Mouse (Mus musculus) urinary bladder, postnatal 36 days (tissue): Measurements from ENCODE around the gene Mdm1.

Experiments
- DNase-seq, 2 experiments: peaks; one replicate each; pipeline ENCODE4 v3.0.0; 2022; ENCODE audit warnings: low spot score in 2 of 2, mixed read lengths in 1 of 2

Gene Mdm1

DNA sequence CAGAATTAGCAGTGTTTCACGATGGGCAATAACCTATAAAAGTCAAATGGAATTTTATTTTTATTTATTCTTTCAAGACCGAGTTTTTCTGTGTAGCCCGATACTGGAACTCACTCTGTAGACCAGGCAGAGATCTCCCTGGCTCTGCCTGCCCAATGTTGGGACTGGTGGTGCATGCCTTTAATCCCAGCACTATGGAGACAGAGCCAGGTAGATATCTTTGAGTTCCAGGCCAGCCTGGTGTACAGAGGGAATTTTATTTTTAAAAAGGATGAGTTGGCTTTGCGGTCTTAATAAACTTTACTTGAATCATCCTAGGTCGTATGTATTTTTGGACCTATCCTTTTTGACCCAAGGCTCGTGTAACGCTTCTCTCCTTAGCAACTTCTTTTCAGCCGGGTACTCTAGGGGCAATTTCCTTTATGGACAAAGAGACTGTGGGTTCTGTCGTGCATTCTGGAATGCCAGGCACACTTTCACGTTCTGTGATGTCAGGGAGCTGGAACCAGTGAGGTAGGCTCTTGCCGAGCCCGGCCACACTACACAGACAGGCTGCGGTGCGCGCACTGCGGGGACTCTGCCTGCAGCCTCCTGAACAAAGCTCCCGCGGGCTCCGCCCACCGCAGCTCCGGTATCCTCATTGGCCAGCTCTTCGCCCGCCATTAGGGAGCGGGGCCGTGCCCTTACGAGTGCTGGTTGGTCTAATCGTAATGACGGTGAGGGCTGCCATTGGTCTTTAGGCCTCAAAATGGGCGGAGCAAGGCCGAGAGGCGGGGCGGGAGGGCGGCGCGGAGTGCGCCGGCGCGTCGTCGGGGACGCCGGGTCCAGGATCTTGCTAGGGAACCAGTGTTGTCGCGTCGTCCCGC, at the start of gene Mdm1:
Gene Mdm1 (plus strand): TSS at position 794 of the 866 bp plus-strand sequence.
- peak; percentile 98 for DNase-seq

GRCm38 (mm10) chr10:118092745-118093144, 48.9 kb upstream of the Mdm1 start:
- DNase-seq: no peak

GRCm38 (mm10) chr10:118093728-118094127, 47.9 kb upstream of the Mdm1 start:
- DNase-seq: no peak

DNA sequence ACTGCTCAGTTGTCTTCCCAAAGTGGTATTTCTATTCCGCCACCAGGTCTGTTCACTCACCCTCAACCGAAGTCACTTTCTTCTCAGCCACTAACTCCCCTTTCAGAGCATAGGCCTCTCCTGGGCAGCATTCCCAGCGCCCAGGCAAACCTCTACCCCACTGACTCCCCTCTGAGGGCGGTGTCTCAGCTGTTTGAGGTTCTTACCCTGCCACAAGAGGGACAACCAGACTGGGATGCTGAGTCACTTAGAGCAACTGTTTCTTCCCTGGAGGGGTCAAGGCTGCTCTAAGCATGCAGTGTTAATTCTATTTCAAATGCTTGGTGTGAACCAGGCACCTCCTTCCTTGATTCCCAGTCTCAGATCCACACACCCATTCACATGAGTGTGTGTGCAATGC, 46.8 kb upstream of the Mdm1 start:
- DNase-seq: no peak

GRCm38 (mm10) chr10:118096223-118096622, 45.4 kb upstream of the Mdm1 start:
- DNase-seq: no peak

DNA sequence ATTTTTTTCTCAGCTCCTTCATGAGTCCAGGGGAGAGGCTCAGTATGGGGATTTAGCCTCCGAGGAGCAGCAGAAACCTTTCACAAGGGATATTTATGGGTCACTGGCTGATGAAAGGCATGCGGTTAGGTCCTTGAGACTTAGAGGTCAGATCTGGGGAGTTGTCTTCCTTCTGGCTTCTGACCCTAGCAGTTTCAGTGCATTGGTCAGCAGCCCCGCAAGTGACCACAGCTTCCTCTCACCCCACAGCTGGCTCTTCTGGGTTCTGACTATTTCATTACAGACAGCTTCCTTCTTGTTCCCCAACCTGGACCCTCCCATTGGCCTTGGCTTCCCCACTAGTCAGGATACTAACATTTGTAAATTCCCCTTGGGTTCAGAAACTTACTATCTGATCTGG, 43.7 kb upstream of the Mdm1 start:
- no peak for DNase-seq

DNA sequence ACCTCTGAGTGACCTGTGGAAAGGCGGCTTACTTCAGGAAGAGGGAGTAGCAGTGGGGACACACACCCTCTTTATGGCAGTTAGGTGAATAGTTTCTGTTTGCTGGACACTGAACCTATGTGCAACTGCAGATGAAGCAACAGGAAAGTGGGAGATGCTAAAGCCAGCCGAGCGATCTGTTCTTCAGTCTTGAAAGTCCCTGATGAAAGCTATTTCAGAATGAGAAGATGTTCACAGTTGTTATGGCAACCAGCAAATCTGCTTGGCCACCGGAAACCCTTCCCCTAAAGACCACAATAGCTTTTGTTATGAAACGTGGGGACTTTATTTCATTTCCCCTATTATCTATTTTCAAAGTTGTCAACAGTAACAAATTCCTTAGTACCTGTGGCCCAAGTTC, 41.0 kb upstream of the Mdm1 start:
- no peak for DNase-seq

DNA sequence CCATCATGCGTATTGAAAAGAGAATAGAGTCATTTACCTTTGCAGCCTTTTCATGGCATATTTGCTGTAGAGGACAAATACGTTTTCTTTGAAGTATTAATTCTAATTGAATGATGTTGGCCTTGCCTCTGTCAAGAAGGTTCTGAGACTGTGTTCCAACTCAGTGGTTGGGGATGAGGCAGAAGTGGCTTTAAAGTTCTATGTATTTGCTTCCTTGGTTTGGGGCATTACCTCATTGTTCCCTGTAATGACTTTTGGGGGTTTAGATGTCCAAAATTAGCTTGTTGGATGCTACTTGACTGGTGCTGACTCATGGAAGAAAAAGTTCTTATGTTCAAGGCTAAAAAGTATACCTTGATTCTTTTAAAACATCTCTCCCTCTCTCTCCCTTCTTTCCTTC, 40.6 kb upstream of the Mdm1 start:
- DNase-seq: no peak

DNA sequence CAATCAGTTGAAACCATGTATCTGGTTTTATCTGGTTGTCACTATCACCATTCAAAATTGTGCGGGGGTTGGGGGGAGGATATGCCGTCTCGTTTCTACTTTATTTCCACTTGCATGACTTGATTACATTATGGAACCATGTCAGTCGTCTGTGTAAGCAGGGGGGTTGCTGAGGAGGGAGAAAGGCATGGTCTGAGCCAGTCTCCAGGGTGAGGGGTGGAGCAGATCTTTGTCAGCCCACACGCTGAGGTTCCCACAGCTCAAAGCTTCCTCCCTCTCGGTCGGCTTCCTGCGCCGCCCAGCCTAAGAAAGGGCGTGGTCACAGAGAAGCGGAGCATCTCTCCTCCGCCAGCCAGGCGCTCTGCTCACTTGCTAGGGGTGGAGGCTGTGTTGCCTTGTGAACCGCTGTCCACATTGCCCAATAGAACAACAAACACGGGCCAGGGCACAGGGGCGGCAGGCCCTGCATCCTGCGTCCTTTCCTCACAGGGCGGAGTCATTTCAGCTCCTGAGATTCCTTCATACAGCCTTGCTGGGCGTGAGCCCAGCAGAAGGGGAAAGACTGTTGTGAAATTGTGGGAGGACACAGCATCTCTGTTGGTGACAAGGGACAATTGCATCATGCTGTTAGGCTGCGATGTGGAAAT, 38.5 kb upstream of the Mdm1 start:
- DNase-seq: peak; percentile 75 to 89

DNA sequence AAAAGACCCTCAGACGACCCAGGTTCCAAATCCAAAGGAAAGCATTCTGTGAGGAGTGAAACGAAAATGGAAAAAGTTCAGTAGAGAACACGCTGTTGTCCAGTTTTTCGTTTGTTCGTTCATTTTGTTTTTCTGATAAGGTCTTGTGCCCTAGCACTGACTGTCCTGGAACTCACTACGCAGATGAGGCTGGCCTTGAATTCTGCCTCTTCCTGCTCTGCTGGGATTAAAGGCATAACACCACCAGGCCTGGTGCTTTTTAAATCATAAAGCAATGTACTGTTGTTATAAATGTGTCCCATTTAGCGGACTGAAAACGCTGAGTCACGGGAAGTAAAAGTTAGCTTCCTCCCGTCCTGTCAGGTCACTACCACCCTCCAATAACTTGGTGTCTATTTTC, 37.7 kb upstream of the Mdm1 start:
- no peak for DNase-seq

DNA sequence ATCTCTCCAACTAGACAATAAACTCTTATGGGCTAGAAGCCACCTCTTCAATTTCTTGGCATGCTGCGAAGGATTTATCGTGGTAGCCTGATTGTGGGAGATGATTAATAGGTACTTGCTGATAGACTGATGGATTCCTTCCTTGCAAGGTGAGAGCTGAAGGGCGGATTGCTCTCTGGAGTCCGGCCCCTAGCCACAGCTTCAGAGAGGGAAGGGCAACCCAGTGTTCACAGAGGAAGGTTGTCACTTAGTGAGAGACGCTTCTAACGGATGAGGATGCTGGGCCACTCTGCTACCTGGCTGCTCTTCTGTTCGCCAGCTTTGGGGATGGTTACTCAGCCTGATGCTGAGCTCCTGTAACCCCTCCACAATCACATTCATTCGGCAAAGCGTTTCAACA, 34.6 kb upstream of the Mdm1 start:
- no peak for DNase-seq

DNA sequence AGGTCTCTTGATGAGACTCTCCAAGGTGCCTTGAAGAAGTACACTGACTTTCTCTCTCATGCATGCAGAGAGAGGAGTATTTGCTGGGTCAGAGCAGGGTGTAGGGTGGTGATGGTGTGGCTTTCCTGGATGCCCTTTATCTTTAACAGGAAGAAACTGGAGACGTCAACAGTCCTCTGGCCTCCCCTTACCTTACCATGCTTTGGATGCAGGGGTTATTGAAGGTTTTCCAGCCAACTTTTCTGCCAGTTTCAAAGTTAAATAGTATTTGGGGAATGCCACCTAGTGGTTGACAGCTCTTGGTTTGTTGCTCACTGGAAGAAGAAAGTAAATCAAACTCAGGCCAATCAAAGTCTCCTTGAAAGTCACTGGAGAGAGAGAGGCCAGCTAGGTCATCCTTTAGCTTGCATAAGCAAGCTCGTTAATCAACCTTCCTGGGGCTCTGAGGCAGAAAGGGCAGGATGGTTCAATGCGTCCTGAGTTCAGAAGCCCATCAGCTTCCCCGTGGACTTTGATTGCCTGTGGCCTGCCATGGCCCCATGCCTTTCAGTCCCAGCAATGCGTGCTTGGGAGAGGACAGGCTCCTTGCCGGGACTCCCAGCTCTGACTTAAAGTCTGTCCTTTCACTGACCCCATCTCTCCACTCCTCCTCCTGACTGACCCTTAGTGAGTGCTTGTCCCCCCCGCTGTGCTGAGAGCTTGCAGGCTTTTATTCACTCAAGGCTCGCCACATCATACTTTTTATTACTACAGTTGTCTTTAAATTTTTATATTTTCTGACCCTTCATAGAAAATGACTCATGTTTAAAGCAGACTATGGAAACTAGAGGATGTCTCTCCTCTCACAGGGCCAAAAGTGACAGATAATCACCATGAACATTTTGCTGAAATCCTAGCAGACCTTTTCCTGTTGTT, 31.3 kb upstream of the Mdm1 start:
- DNase-seq: peak in 1 of 2 experiments; percentile 14

DNA sequence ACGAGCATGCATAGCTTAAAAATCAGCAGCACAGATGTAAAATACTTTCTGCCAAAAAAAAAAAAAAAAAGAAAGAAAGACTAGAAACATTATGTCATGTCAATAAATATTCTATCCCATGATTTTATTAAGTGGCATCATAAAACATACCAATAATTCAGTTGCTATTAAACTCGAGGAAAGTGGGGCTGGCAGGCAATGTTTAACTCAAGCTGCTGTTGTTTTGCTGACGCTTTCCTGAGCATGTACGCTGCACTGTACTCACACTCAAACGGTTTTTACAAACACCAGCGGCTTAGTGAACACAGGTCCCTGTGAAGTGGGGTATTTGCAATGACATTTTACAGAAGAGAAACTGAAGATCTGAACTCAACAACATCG, 30.7 kb upstream of the Mdm1 start:
- DNase-seq: no peak

DNA sequence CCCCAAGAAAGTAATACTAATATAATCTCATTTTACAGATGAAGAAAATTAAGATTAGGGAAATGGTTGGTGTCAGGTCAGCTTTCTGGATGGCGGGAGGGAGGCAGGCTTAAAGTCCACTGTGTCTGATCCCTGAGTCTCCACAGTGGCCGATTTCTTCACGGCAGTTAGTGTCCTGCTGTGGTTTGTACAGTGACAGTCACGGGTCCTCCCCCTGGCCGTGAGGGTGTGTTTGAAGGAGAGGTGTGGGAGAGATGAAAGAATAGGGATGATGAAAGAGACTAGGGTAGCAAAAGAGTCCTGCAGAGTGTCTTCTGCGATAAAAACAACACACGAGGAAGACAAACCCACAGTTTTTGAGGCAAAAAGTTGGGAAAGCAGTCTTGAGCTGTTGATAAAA, 30.0 kb upstream of the Mdm1 start:
- no peak for DNase-seq

- no peak for DNase-seq
Measured at GRCm38 (mm10) chr10:118112294-118112893, 29.2 kb upstream of the Mdm1 start.

DNA sequence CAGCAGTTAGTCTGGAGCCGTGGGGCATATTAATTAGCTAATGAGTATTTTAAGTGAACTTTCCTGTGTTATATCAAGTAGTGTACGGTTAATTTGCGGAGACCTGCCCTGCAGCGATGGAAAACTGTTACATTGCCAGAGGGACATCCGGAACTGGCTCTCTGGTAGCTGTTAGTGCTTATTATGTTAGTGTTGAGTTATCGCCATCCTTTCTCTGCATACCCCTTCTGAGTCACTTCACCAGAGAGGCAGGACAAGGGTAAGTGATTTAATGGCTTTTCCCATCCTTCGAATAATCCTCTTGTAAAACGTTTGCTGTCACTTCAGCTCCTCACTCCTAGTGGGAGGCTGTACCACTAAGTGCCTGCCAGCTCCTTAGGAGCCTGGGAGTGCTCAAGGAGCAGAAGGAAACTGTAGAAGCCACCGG, 28.3 kb upstream of the Mdm1 start:
- no peak for DNase-seq

GRCm38 (mm10) chr10:118114271-118114670, 27.3 kb upstream of the Mdm1 start:
- no peak for DNase-seq

GRCm38 (mm10) chr10:118116456-118116855, 25.2 kb upstream of the Mdm1 start:
- DNase-seq: no peak

- DNase-seq: peak in 1 of 2 experiments; percentile 53
Measured at GRCm38 (mm10) chr10:118121047-118121936, 20.3 kb upstream of the Mdm1 start.

DNA sequence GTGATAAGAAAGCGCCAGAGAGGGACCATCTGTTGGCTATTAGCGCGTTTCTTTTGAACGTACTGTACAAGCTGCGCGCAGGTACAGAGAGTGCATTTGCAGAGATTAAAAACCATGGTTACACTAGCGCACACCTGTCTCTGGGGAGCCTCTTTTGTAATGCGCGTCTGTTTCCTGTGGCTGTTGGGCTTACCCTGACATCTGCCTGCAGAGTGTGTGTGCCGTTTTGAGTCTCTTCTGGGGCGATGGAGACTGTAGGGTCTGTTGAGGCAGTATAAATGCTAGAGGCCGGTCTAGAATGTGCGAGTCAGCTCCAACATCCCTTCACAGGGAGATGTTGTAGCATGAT, 19.7 kb upstream of the Mdm1 start:
- no peak for DNase-seq
